Mouse (Mus musculus) midbrain, embryonic 16.5 days (tissue): ENCODE measurements at regions not wholly inside any gene's neighbourhood (a gene's known extent, or its start where the extent isn't known, plus 50 kb on each side); places are given as distances from the start of the nearest gene placed in this dataset.

Experiments used
- ATAC-seq: fragments of 200-750 bp; cut with Nextera tagmentation; 2 replicates; pipeline ENCODE4 v1.8.0; 2017; ENCODE audit warnings: moderate TSS enrichment
- H3K27ac ChIP-seq: fragments of 300-500 bp; sonication (generic); 2 replicates; pipeline ENCODE4 v1.5.1; 2014; ENCODE audit warnings: mild to moderate bottlenecking, low read length, mixed read lengths
- H3K27me3 ChIP-seq: fragments of 300-500 bp; sonication (generic); 2 replicates; pipeline ENCODE4 v1.6.1; 2014; ENCODE audit warnings: low read depth, low read length, mixed read lengths; ENCODE audit not compliant: control insufficient read depth, insufficient read depth
- H3K36me3 ChIP-seq: fragments of 300-500 bp; sonication (generic); 2 replicates; pipeline ENCODE4 v1.6.1; 2014; ENCODE audit warnings: mild to moderate bottlenecking, low read length, moderate library complexity, mixed read lengths; ENCODE audit not compliant: control insufficient read depth, insufficient read depth
- H3K4me1 ChIP-seq: fragments of 300-500 bp; sonication (generic); 2 replicates; pipeline ENCODE4 v1.6.1; 2014; ENCODE audit warnings: mild to moderate bottlenecking, low read length, mixed read lengths; ENCODE audit not compliant: control insufficient read depth, insufficient read depth
- H3K4me2 ChIP-seq: fragments of 300-500 bp; sonication (generic); 2 replicates; pipeline ENCODE4 v1.6.1; 2014; ENCODE audit warnings: mild to moderate bottlenecking, low read length, mixed read lengths
- H3K4me3 ChIP-seq: fragments of 300-500 bp; sonication (generic); 2 replicates; pipeline ENCODE4 v1.5.1; 2014; ENCODE audit warnings: low read depth, mild to moderate bottlenecking, low read length, moderate library complexity, mixed read lengths
- H3K9ac ChIP-seq: fragments of 300-500 bp; sonication (generic); 2 replicates; pipeline ENCODE4 v1.6.1; 2014; ENCODE audit warnings: low read depth, low read length, mixed read lengths
- H3K9me3 ChIP-seq: fragments of 300-500 bp; sonication (generic); replicated peaks from 2 replicates; pipeline ENCODE4 v1.6.1; 2014; ENCODE audit warnings: mild to moderate bottlenecking, low read length, mixed read lengths; ENCODE audit not compliant: control insufficient read depth, poor library complexity, severe bottlenecking
- WGBS: fragments of 180-500 bp; shearing (Covaris S2); extraction: QIAGEN DNeasy Blood & Tissue Kit; methylation state at CpG from one replicate; pipeline ENCODE4 v1.1.7; 2014; 5-methylcytosine and 5-hydroxymethylcytosine counted together

DNA sequence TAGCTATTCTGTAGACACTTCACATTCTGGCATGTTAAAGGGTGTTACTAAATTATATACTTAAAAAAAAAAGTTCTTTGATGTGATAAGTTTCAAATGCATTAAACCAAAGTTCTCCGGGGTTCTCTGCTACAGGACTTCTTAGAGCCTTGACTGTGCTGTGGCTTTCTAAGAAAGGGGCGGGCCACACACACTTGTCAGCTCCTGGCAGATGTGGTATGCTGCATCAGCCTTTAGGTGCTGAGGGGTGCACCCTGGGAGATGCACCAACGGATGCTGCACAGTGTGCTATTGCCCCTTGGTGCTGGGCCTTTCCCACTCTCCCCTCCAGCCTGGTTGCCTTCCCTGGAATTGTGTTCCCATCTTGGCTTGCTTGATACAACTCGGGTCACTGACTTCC lies 125.0 kb downstream of the Bcl2l11 start:
- H3K36me3 ChIP-seq: no peaks in the 10 kb centered on the region

DNA sequence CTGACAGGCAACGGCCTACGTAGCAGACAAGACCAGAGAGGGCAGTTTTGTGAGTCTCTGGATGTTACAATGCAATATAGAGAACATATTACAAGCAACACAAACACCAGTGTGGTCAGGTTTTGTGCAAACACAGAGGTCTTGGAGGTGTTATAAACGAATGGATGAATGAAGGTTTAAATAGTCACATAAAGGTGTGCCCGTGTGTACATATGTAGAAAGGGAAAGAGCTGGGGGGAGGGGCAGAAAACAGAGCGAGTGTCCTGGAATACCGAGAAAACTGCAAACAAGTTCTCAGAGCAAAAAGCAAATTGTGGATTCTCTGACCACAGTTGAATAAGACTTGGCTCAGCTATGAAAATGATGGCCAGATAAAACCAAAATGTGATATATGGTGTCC lies 130.8 kb downstream of the Bcl2l11 start:
- Histone ChIP-seq H3K4me1 (no peaks in the 10 kb centered on the region), H3K4me2 (no peak overlapping the region), H3K27ac (no peak overlapping the region), H3K36me3 (no peaks in the 10 kb centered on the region), H3K9ac (no peak overlapping the region), H3K27me3 (no peaks in the 10 kb centered on the region), H3K4me3 (no peak overlapping the region), H3K9me3 (no peaks in the 10 kb centered on the region)
- ATAC-seq: no peak
- 81% methylated on average over 6 of the region's 6 CpGs for WGBS

More for the DNA sequence above, 125.0 kb downstream of the Bcl2l11 start:
- H3K27me3 ChIP-seq: no peaks in the 10 kb centered on the region; the same call in 1 of the 2 replicates
- 87% methylated on average over 4 of the region's 4 CpGs for WGBS
- no peak overlapping the region for H3K4me2 ChIP-seq
- H3K4me1 ChIP-seq: no peaks in the 10 kb centered on the region
- H3K27ac ChIP-seq: no peak overlapping the region
- no peak overlapping the region for H3K4me3 ChIP-seq
- ATAC-seq: no peak
- H3K9ac ChIP-seq: no peak overlapping the region
- peaks cover 5% of the 10 kb centered on the region; the same call in 1 of the 2 replicates for H3K9me3 ChIP-seq

GRCm38 (mm10) chr2:128257262-128257661 lies 131.4 kb downstream of the Bcl2l11 start:
- Histone ChIP-seq H3K9me3 (no peaks in the 10 kb centered on the region), H3K4me2 (no peak overlapping the region), H3K27me3 (no peaks in the 10 kb centered on the region), H3K4me1 (no peaks in the 10 kb centered on the region), H3K27ac (no peak overlapping the region), H3K4me3 (no peak overlapping the region), H3K36me3 (no peaks in the 10 kb centered on the region), H3K9ac (no peak overlapping the region)
- WGBS: 80% methylated on average over 9 of the region's 9 CpGs
- no peak for ATAC-seq

- Histone ChIP-seq H3K27ac (no peak overlapping the region), H3K4me3 (no peak overlapping the region), H3K4me1 (no peaks in the 10 kb centered on the region), H3K4me2 (no peak overlapping the region), H3K9ac (no peak overlapping the region), H3K9me3 (no peaks in the 10 kb centered on the region), H3K36me3 (no peaks in the 10 kb centered on the region), H3K27me3 (no peaks in the 10 kb centered on the region)
- 92% methylated on average over 3 of the region's 3 CpGs for WGBS
- ATAC-seq: no peak
Observed at GRCm38 (mm10) chr2:128263880-128264279, 138.0 kb downstream of the Bcl2l11 start.

- H3K27me3 ChIP-seq: no peaks in the 10 kb centered on the region
- H3K4me1 ChIP-seq: no peaks in the 10 kb centered on the region
- H3K4me3 ChIP-seq: no peak overlapping the region
- no peak overlapping the region for H3K4me2 ChIP-seq
- no peak for ATAC-seq
- no peak overlapping the region for H3K27ac ChIP-seq
- H3K36me3 ChIP-seq: no peaks in the 10 kb centered on the region
- 40% methylated on average over 9 of the region's 9 CpGs for WGBS
- no peaks in the 10 kb centered on the region for H3K9me3 ChIP-seq
- no peak overlapping the region for H3K9ac ChIP-seq
Observed at GRCm38 (mm10) chr2:128265014-128265990, 139.5 kb downstream of the Bcl2l11 start.

DNA sequence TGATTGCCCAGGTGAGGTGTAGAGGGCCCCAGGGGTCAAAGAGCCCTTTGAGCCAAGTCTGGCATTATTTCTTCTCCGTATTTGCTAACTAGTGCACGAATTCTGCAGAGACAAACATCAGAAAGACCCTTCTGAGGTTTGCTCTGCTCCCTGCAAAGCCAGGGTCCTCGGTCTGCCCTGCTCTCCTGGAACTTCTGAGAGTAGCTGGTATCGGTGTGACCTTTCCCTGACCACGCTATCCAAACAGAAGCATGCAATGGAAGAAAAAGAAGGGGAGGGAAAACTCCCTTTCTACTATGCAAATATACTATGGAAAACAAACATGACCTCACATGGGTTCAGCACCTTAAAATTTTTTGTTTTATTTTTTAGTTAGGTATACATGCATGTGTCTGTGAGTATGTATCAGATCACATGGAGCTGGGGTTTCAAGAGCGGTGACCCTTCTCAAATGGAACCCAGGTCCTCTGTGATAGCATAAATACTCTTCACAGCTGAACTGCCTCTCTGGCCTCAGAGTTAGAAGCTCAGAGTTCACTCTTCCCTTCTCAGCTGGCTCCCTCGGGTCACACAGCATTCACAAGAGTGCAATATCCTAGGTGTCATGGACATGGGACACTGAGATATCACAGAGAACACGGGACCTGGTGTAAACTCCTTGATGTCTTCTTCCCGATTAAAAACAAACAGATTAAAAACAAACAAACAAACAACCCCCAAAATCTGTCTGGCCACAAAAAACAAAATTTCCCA lies 144.7 kb downstream of the Bcl2l11 start:
- H3K4me1 ChIP-seq: no peaks in the 10 kb centered on the region
- H3K27ac ChIP-seq: no peak overlapping the region
- H3K4me3 ChIP-seq: no peak overlapping the region
- H3K27me3 ChIP-seq: no peaks in the 10 kb centered on the region
- WGBS: 78% methylated on average over 9 of the region's 9 CpGs
- H3K9me3 ChIP-seq: no peaks in the 10 kb centered on the region
- H3K4me2 ChIP-seq: no peak overlapping the region
- H3K9ac ChIP-seq: no peak overlapping the region
- ATAC-seq: no peak
- H3K36me3 ChIP-seq: no peaks in the 10 kb centered on the region

- Histone ChIP-seq H3K9ac (no peak overlapping the region), H3K27ac (no peak overlapping the region), H3K4me2 (no peak overlapping the region), H3K9me3 (no peaks in the 10 kb centered on the region), H3K4me1 (peaks cover 5% of the 10 kb centered on the region), H3K36me3 (no peaks in the 10 kb centered on the region), H3K27me3 (no peaks in the 10 kb centered on the region), H3K4me3 (no peak overlapping the region)
- no peak for ATAC-seq
- 29% methylated on average over 7 of the region's 7 CpGs for WGBS
Observed at GRCm38 (mm10) chr2:128272789-128273188, 147.0 kb downstream of the Bcl2l11 start.

GRCm38 (mm10) chr2:128273292-128273691 lies 147.5 kb downstream of the Bcl2l11 start:
- Histone ChIP-seq H3K9ac (no peak overlapping the region), H3K4me3 (no peak overlapping the region), H3K27ac (no peak overlapping the region), H3K4me1 (peaks cover 10% of the 10 kb centered on the region), H3K9me3 (no peaks in the 10 kb centered on the region), H3K36me3 (no peaks in the 10 kb centered on the region), H3K4me2 (no peak overlapping the region), H3K27me3 (no peaks in the 10 kb centered on the region)
- WGBS: 62% methylated on average over 4 of the region's 4 CpGs
- no peak for ATAC-seq

DNA sequence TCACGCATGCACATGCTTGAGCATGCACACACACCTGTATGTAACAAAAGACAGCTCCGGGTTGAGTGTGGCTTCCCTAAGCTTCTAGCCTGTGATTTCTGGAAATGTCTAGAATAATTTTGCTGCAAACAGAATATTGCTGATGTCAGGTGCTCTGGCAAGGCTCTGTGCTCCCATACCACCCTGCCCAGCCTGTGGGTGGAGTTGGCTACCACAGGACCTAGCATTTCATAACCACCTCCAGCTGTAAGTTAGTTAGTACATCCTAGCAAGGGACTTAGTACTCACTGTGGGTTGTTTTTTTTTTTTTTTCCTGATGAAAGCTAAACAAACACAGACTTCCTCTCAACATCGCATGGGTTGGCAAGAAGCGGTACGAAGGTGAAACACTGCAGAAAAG lies 150.5 kb downstream of the Bcl2l11 start:
- Histone ChIP-seq H3K4me2 (no peak overlapping the region), H3K4me1 (peaks cover 18% of the 10 kb centered on the region), H3K9me3 (no peaks in the 10 kb centered on the region), H3K9ac (no peak overlapping the region), H3K27me3 (no peaks in the 10 kb centered on the region), H3K4me3 (no peak overlapping the region), H3K36me3 (no peaks in the 10 kb centered on the region), H3K27ac (no peak overlapping the region)
- WGBS: 94% methylated on average over 5 of the region's 5 CpGs
- no peak for ATAC-seq
